Mouse (Mus musculus) heart, postnatal 0 days (tissue): ENCODE data around the gene Otop3. TPM values are rescaled to one million over a fixed set of nuclear protein-coding genes. Genes with fewer than 3 reads are reported as not detected.

Experiments used
- ATAC-seq: fragments of 200-750 bp; cut with Nextera tagmentation; 2 replicates; pipeline ENCODE4 v1.8.0; 2017; ENCODE audit warnings: low read depth, moderate number of reproducible peaks, moderate library complexity; ENCODE audit not compliant: insufficient read depth
- DNase-seq: peaks from one replicate; pipeline ENCODE4 v3.0.0-alpha.2; 2016; ENCODE audit warnings: low spot score
- H3K27ac ChIP-seq: fragments of 300-500 bp; sonication (generic); 2 replicates; pipeline ENCODE4 v1.5.1; 2014; ENCODE audit warnings: low read depth, mild to moderate bottlenecking
- H3K27me3 ChIP-seq: fragments of 300-500 bp; sonication (generic); 2 replicates; pipeline ENCODE4 v1.6.1; 2014; ENCODE audit warnings: low read length, mixed read lengths; ENCODE audit not compliant: control insufficient read depth, insufficient read depth
- H3K36me3 ChIP-seq: fragments of 300-500 bp; sonication (generic); replicated peaks from 2 replicates; pipeline ENCODE4 v1.6.1; 2014; ENCODE audit warnings: low read length, mixed read lengths; ENCODE audit not compliant: control insufficient read depth, insufficient read depth
- H3K4me1 ChIP-seq: fragments of 300-500 bp; sonication (generic); 2 replicates; pipeline ENCODE4 v1.6.1; 2014; ENCODE audit warnings: antibody characterized with exemption; ENCODE audit not compliant: control insufficient read depth, insufficient read depth
- H3K4me2 ChIP-seq: fragments of 300-500 bp; sonication (generic); 2 replicates; pipeline ENCODE4 v1.6.1; 2014; ENCODE audit warnings: low read depth, mild to moderate bottlenecking, low read length, moderate library complexity
- H3K4me3 ChIP-seq: fragments of 300-500 bp; sonication (generic); 2 replicates; pipeline ENCODE4 v1.5.1; 2014; ENCODE audit warnings: low read depth, low read length
- H3K9ac ChIP-seq: fragments of 300-500 bp; sonication (generic); replicated peaks from 2 replicates; pipeline ENCODE4 v1.6.1; 2014; ENCODE audit warnings: low read depth, low read length, mixed read lengths
- H3K9me3 ChIP-seq: fragments of 300-500 bp; sonication (generic); replicated peaks from 2 replicates; pipeline ENCODE4 v1.6.1; 2016; ENCODE audit warnings: low read length; ENCODE audit not compliant: control insufficient read depth
- CTCF ChIP-seq: IDR thresholded peaks from 2 replicates; pipeline ENCODE4 v1.5.1; 2016; ENCODE audit warnings: antibody characterized with exemption, control low read depth, low read depth
- EP300 ChIP-seq: IDR thresholded peaks from 2 replicates; pipeline ENCODE4 v1.6.1; 2016; ENCODE audit warnings: antibody characterized with exemption, low read depth
- WGBS: fragments of 180-500 bp; shearing (Covaris S2); extraction: QIAGEN DNeasy Blood & Tissue Kit; methylation state at CpG from one replicate; pipeline ENCODE4 v1.1.7; 2014; 5-methylcytosine and 5-hydroxymethylcytosine counted together
- polyA plus RNA-seq: library from polyadenylated mRNA; unstranded; fragments of >200 nt; fragmentation: Nextera tagmentation; extraction: Ambion mirVana; gene quantifications from 2 replicates; pipeline ENCODE4 v1.2.1, GENCODE M21; 2015
- total RNA-seq: library from RNA; depleted of rRNA; stranded (reverse); fragments of >200 nt; gene quantifications from 2 replicates; pipeline ENCODE4 v1.2.3, GENCODE M21; 2014; ENCODE audit warnings: low replicate concordance

Otop3 gene
- total and polyA plus RNA-seq, 2 experiments from 2014 or later = not detected

DNA sequence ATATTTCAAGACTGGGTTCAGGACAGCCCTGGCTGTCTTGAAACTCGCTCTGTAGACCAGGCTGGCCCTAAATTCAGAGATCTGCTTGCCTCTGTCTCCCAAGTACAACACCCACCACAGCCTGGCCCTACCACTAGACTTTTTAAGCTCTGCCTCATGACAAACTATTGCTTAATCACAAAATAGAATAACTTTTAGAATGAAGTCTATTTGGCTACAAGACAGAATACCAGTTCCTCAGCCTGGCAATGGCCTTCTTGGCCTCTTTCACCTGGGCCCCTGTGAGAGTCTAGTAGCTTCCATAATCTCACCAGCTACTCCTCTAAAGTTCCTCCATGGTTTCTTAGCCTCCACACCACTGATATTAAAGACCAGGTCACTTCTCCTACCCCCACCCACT is 44.2 kb upstream of the Otop3 start:
- no peak for ATAC-seq
- WGBS = 79% methylated on average over 1 of the region's 1 CpGs

DNA sequence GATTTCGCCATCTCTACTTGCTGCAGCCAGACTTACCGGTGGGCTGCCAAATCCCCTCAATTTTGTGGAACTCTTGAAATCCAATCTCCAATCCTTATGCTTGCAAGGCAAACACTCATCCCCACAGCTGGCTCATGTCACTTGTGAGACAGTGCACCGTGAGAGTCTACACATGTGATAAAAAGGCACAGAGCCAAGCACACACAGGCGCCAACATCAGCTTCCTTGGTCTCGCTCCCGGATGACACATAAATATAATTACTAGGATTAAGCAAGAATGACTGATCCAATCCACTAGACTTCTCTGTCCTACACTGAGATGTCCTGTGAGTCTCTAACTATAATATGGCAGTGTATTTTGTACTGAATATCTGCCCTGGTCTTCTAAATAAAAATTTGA is 43.6 kb upstream of the Otop3 start:
- H3K9ac ChIP-seq = no peak overlapping the region
- no peaks in the 10 kb centered on the region for H3K27me3 ChIP-seq
- H3K27ac ChIP-seq = peak overlapping the region; percentile 43; the same call in 1 of the 2 replicates
- DNase-seq = peak; percentile 61
- H3K9me3 ChIP-seq = no peaks in the 10 kb centered on the region
- no peak overlapping the region for H3K4me2 ChIP-seq
- ATAC-seq = peak; percentile 54; the same call in 1 of the 2 replicates
- H3K4me1 ChIP-seq = peaks cover 17% of the 10 kb centered on the region
- no peak overlapping the region for H3K4me3 ChIP-seq
- no peaks in the 10 kb centered on the region for H3K36me3 ChIP-seq
- TF ChIP-seq EP300 = no peak
- WGBS = 37% methylated on average over 6 of the region's 6 CpGs

More for the DNA sequence above, 44.2 kb upstream of the Otop3 start:
- Histone ChIP-seq H3K4me2 (no peak overlapping the region), H3K9ac (no peak overlapping the region), H3K9me3 (no peaks in the 10 kb centered on the region), H3K4me1 (peaks cover 17% of the 10 kb centered on the region), H3K27ac (no peak overlapping the region), H3K36me3 (no peaks in the 10 kb centered on the region), H3K27me3 (no peaks in the 10 kb centered on the region), H3K4me3 (no peak overlapping the region)
- TF ChIP-seq EP300 (no peak), CTCF (no peak)
- DNase-seq = no peak

DNA sequence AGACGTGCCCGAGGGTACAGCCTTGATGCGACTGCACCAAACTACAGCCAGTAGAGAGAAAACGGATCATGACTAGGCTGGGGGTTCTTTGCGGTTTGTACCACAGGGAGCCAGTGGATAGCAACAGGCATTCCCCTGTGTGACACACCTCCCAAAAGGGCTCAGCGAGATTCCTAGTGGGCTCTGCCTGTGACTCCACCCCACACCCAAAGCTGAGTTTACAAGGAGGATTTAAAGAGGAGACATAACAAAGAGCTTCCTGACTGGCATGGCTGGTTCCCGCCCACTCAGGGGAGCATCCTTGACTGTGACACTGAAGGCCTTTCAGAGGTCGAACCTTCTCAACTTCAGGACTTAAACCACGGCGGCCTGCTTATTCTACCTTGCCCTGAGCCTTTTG is 43.0 kb upstream of the Otop3 start:
- H3K4me3 ChIP-seq = no peak overlapping the region
- no peak for DNase-seq
- no peaks in the 10 kb centered on the region for H3K36me3 ChIP-seq
- H3K9me3 ChIP-seq = no peaks in the 10 kb centered on the region
- H3K9ac ChIP-seq = no peak overlapping the region
- peaks cover 4% of the 10 kb centered on the region; the same call in 1 of the 2 replicates for H3K27me3 ChIP-seq
- no peak for TF ChIP-seq CTCF
- TF ChIP-seq EP300 = no peak
- peaks cover 17% of the 10 kb centered on the region for H3K4me1 ChIP-seq
- no peak overlapping the region for H3K4me2 ChIP-seq
- H3K27ac ChIP-seq = no peak overlapping the region
- WGBS = 84% methylated on average over 10 of the region's 10 CpGs
- no peak for ATAC-seq

DNA sequence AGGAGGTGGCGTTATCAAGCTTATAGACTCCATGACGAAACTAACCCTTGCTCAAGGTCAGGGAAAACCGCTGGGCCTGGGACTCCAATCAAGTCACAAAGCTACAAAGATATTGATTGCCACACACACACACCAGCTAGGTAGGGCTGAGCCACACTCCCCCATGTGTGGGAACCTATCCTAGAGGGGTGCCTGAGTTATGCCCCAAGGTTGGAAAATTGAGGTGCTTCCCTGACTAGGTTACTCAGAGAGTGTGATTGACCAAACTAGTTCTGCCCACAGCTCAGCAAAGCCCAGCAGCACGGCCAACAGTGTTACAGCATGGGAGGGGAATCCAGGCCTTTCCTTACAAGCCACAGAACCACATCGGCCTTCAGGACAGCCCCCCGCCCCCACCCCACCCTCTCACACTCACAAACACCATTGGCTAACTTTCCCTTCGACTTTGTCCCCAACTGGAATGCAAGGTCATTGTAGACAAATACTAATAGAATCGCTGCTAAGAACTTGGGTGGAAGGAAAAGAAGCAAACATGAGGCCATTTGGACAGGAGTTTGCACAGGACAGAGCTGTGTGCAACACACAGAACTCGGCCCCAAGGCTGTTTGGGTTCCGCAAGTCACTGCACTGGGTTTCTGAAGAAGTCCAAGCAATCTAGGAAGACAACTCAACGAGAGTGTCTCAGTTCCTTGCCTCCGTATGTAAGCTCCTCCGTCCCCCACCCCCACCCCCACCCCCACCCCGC is 41.7 kb upstream of the Otop3 start:
- H3K27ac ChIP-seq = peak overlapping the region; percentile 25; the same call in 1 of the 2 replicates
- ATAC-seq = peak; percentile 30; the same call in 1 of the 2 replicates
- WGBS = 51% methylated on average over 14 of the region's 14 CpGs

DNA sequence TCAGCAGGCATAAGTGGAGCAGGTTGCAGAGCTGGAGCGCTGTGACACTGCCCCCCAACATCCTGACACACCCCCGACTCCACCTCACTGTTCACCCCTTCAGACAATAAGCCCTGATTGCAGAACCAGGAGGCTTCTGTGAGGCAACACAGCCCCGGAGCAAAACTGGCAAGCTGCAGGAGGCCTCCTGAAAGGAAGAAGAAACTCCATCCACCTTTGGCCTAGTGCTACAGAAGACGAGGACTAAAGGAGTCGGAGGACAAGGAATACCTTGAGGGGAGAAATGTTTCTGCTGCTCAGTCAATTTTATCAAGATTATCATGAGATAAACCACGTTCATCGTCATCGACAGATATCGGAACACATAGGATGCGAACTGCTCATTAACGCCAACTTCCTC is 38.6 kb upstream of the Otop3 start:
- Histone ChIP-seq H3K9ac (no peak overlapping the region), H3K9me3 (no peaks in the 10 kb centered on the region), H3K4me3 (no peak overlapping the region), H3K36me3 (no peaks in the 10 kb centered on the region), H3K4me2 (no peak overlapping the region), H3K4me1 (peaks cover 11% of the 10 kb centered on the region), H3K27ac (no peak overlapping the region), H3K27me3 (peaks cover 14% of the 10 kb centered on the region; the same call in 1 of the 2 replicates)
- ATAC-seq = no peak
- DNase-seq = no peak
- 85% methylated on average over 11 of the region's 11 CpGs for WGBS
- no peak for TF ChIP-seq EP300
- TF ChIP-seq CTCF = no peak

More for the DNA sequence above, 41.7 kb upstream of the Otop3 start:
- no peak overlapping the region for H3K4me2 ChIP-seq
- H3K9ac ChIP-seq = no peak overlapping the region
- peak; percentile 38 for DNase-seq
- no peaks in the 10 kb centered on the region for H3K36me3 ChIP-seq
- no peak overlapping the region for H3K4me3 ChIP-seq
- H3K27me3 ChIP-seq = peaks cover 8% of the 10 kb centered on the region; the same call in 1 of the 2 replicates
- TF ChIP-seq CTCF (no peak), EP300 (no peak)
- H3K9me3 ChIP-seq = no peaks in the 10 kb centered on the region
- H3K4me1 ChIP-seq = peaks cover 17% of the 10 kb centered on the region
